Mouse (Mus musculus) kidney, adult 2 months (tissue): ENCODE data around the gene Gm10720. TPM values are rescaled to one million over a fixed set of nuclear protein-coding genes. Genes with fewer than 3 reads are reported as not detected.
A peak's percentile ranks its signal among the peaks of the same experiment; 100 is the strongest.
"Not testable (repeated sequence)": the region's sequence is repeated elsewhere in the genome, so short reads cannot be mapped to it uniquely, and the experiment has no call there.

Experiments
- DNase-seq: peaks from one replicate; pipeline ENCODE4 v3.0.0; 2021
- H3K27ac ChIP-seq: fragments of 200-500 bp; 2 replicates; pipeline ENCODE4 v1.5.1; 2012; ENCODE audit warnings: low read depth, low read length, control low read depth, inconsistent platforms; ENCODE audit not compliant: insufficient read depth
- H3K27me3 ChIP-seq: fragments of 200-500 bp; replicated peaks from 2 replicates; pipeline ENCODE4 v1.6.1; 2012; ENCODE audit warnings: mild to moderate bottlenecking, moderate library complexity, low read length, inconsistent platforms; ENCODE audit not compliant: control insufficient read depth, insufficient read depth
- H3K36me3 ChIP-seq: fragments of 200-500 bp; 2 replicates; pipeline ENCODE4 v1.6.1; 2012; ENCODE audit warnings: mild to moderate bottlenecking, moderate library complexity, low read length, inconsistent platforms; ENCODE audit not compliant: control insufficient read depth, insufficient read depth
- H3K4me1 ChIP-seq: fragments of 200-500 bp; 2 replicates; pipeline ENCODE4 v1.6.1; 2011; ENCODE audit warnings: low read length; ENCODE audit not compliant: control insufficient read depth, insufficient read depth
- H3K4me3 ChIP-seq: fragments of 200-500 bp; 2 replicates; pipeline ENCODE4 v1.5.1; 2011; ENCODE audit warnings: mild to moderate bottlenecking, low read depth, low read length, control low read depth; ENCODE audit not compliant: insufficient read depth
- WGBS: fragments of 180-500 bp; shearing (Covaris S2); methylation state at CpG from one replicate; pipeline ENCODE4 v1.1.7; 2018; 5-methylcytosine and 5-hydroxymethylcytosine counted together
- polyA plus RNA-seq: library from polyadenylated mRNA; depleted of rRNA; stranded (reverse); fragments of >200 nt; gene quantifications from 2 replicates; pipeline ENCODE4 v1.2.3, GENCODE M21; 2012; rRNA removed

The Gm10720 gene
- polyA plus RNA-seq, 1 experiment = not detected

DNA sequence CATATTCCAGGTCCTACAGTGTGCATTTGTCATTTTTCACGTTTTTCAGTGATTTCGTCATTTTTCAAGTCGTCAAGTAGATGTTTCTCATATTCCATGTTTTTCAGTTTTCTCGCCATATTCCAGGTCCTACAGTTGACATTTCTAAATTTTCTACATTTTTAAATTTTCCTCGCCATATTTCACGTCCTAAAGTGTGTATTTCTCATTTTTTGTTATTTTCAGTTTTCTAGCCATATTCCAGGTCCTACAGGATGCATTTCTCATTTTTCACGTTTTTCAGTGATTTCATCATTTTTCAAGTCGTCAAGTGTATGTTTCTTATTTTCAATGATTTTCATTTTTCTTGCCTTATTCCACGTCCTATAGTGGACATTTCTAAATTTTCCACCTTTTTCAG is 11.3 kb downstream of the Gm10720 start:
- WGBS = 71% methylated on average over 9 of the region's 9 CpGs
- not testable (repeated sequence) for DNase-seq, H3K4me3 ChIP-seq, H3K27ac ChIP-seq, H3K36me3 ChIP-seq, H3K27me3 ChIP-seq, H3K4me1 ChIP-seq

DNA sequence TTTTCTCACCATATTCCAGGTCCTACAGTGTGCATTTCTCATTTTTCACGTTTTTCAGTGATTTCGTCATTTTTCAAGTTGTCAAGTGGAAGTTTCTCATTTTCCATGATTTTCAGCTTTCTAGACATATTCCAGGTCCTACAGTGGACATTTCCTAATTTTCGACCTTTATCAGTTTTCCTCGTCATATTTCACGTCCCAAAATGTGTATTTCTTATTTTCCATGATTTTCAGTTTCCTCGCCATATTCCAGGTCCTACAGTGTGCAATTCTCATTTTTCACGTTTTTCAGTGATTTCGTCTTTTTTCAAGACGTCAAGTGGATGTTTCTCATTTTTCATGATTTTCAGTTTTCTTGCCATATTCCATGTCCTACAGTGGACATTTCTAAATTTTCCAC is 11.7 kb downstream of the Gm10720 start:
- 73% methylated on average over 9 of the region's 9 CpGs for WGBS
- not testable (repeated sequence) for DNase-seq, H3K4me3 ChIP-seq, H3K36me3 ChIP-seq, H3K27me3 ChIP-seq, H3K4me1 ChIP-seq, H3K27ac ChIP-seq

DNA sequence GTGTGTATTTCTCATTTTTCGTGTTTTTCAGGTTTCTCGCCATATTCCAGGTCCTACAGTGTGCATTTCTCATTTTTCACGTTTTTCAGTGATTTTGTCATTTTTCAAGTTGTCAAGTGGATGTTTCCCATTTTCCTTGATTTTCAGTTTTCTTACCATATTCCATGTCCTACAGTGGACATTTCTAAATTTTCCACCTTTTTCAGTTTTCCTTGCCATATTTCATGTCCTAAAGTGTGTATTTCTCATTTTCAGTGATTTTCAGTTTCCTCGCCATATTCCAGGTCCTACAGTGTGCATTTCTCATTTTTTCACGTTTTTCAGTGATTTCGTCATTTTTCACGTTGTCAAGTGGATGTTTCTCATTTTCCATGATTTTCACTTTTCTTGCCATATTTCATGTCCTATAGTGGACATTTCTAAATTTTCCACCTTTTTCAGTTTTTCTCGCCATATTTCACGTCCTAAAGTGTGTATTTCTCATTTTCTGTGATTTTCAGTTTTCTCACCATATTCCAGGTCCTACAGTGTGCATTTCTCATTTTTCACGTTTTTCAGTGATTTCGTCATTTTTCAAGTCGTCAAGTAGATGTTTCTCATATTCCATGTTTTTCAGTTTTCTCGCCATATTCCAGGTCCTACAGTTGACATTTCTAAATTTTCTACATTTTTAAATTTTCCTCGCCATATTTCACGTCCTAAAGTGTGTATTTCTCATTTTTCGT is 14.0 kb downstream of the Gm10720 start:
- peak; percentile 45 for DNase-seq
- WGBS = 69% methylated on average over 14 of the region's 16 CpGs

DNA sequence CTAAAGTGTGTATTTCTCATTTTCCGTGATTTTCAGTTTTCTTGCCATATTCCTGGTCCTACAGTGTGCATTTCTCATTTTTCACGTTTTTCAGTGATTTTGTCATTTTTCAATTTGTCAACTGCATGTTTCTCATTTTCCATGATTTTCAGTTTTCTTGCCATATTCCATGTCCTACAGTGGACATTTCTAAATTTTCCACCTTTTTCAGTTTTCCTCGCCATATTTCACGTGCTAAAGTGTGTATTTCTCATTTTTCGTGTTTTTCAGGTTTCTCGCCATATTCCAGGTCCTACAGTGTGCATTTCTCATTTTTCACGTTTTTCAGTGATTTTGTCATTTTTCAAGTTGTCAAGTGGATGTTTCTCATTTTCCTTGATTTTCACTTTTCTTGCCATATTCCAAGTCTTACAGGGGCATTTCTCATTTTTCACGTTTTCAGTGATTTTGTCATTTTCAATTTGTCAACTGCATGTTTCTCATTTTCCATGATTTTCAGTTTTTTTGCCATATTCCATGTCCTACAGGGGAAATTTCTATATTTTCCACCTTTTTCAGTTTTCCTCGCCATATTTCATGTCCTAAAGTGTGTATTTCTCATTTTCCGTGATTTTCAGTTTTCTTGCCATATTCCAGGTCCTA is 15.3 kb downstream of the Gm10720 start:
- WGBS = 70% methylated on average over 3 of the region's 10 CpGs

More for the DNA sequence above, 14.0 kb downstream of the Gm10720 start:
- not testable (repeated sequence) for H3K36me3 ChIP-seq, H3K4me1 ChIP-seq, H3K27ac ChIP-seq, H3K27me3 ChIP-seq, H3K4me3 ChIP-seq

DNA sequence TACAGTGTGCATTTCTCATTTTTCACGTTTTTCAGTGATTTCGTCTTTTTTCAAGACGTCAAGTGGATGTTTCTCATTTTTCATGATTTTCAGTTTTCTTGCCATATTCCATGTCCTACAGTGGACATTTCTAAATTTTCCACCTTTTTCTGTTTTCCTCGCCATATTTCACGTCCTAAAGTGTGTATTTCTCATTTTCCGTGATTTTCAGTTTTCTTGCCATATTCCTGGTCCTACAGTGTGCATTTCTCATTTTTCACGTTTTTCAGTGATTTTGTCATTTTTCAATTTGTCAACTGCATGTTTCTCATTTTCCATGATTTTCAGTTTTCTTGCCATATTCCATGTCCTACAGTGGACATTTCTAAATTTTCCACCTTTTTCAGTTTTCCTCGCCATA is 18.8 kb downstream of the Gm10720 start, which contains the start of gene Gm17535:
Gene Gm17535 (plus strand): TSS at position 301 of the 400 bp plus-strand sequence.
- H3K27ac ChIP-seq, H3K4me3 ChIP-seq, DNase-seq, H3K4me1 ChIP-seq, H3K27me3 ChIP-seq, H3K36me3 ChIP-seq: not testable (repeated sequence)
- WGBS = 47% methylated on average over 1 of the region's 8 CpGs

More for the DNA sequence above, 15.3 kb downstream of the Gm10720 start:
- DNase-seq, H3K27ac ChIP-seq, H3K4me3 ChIP-seq, H3K27me3 ChIP-seq, H3K36me3 ChIP-seq, H3K4me1 ChIP-seq: not testable (repeated sequence)

DNA sequence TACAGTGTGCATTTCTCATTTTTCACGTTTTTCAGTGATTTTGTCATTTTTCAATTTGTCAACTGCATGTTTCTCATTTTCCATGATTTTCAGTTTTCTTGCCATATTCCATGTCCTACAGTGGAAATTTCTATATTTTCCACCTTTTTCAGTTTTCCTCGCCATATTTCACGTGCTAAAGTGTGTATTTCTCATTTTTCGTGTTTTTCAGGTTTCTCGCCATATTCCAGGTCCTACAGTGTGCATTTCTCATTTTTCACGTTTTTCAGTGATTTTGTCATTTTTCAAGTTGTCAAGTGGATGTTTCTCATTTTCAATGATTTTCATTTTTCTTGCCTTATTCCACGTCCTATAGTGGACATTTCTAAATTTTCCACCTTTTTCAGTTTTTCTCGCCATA is 21.1 kb downstream of the Gm10720 start, which contains the start of gene Gm10715:
Gene Gm10715 (plus strand): TSS at position 301 of the 400 bp plus-strand sequence.
- WGBS = 82% methylated on average over 8 of the region's 8 CpGs
- not testable (repeated sequence) for H3K27me3 ChIP-seq

DNA sequence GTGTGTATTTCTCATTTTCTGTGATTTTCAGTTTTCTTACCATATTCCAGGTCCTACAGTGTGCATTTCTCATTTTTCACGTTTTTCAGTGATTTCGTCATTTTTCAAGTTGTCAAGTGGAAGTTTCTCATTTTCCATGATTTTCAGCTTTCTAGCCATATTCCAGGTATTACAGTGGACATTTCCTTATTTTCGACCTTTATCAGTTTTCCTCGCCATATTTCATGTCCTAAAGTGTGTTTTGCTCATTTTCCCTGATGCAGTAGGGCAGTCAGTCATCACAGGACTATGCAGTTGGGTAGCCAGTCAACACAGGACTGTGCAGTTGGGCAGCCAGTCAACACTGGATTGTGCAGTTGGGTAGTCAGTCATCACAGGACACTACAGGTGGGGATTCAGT is 22.7 kb downstream of the Gm10720 start:
- not testable (repeated sequence) for H3K4me3 ChIP-seq, H3K36me3 ChIP-seq, H3K27me3 ChIP-seq, H3K27ac ChIP-seq, DNase-seq, H3K4me1 ChIP-seq
- WGBS = 72% methylated on average over 4 of the region's 4 CpGs

More for the DNA sequence above, 21.1 kb downstream of the Gm10720 start, which contains the start of gene Gm10715:
- not testable (repeated sequence) for H3K4me1 ChIP-seq, H3K4me3 ChIP-seq, H3K27ac ChIP-seq, H3K36me3 ChIP-seq, DNase-seq

Other genes with a start within 250 kb of the Gm10720 start
- not detected in 2 replicates for gene Gm10722, start 14.7 kb upstream of the Gm10720 start, polyA plus RNA-seq
- not detected in 2 replicates for gene Gm11168, start 12.3 kb upstream of the Gm10720 start, polyA plus RNA-seq
- not detected in 2 replicates for gene Gm10721, start 2.5 kb upstream of the Gm10720 start, polyA plus RNA-seq
- gene Gm10719, start 1.8 kb downstream of the Gm10720 start, polyA plus RNA-seq = not detected in 2 replicates
- gene Gm10718, start 7.9 kb downstream of the Gm10720 start, polyA plus RNA-seq = not detected in 2 replicates
- not detected in 2 replicates for gene Gm10717, start 9.8 kb downstream of the Gm10720 start, polyA plus RNA-seq
- gene Gm17535, start 18.9 kb downstream of the Gm10720 start, polyA plus RNA-seq = not detected in 2 replicates
- gene Gm10715, start 21.2 kb downstream of the Gm10720 start, polyA plus RNA-seq = not detected in 2 replicates